Mouse (Mus musculus): ENCODE measurements around the gene Kcnq5. TPM values are rescaled to one million over a fixed set of nuclear protein-coding genes. Genes with fewer than 3 reads are reported as not detected.
A peak's percentile ranks its signal among the peaks of the same experiment; 100 is the strongest.
"Not testable (repeated sequence)": the region's sequence is repeated elsewhere in the genome, so short reads cannot be mapped to it uniquely, and the experiment has no call there.

Kcnq5 gene
- total RNA-seq, 2 experiments from 2014 or later, result 2.9 to 4.5 TPM

GRCm38 (mm10) chr1:21684444-21684843, 277.3 kb downstream of the Kcnq5 start:
- DNase-seq, result no peak
- intact Hi-C loops (cut with DNase I), result no loop called here

GRCm38 (mm10) chr1:21676805-21677204, 284.9 kb downstream of the Kcnq5 start:
- DNase-seq, result no peak
- intact Hi-C loops (cut with DNase I), result no loop called here

GRCm38 (mm10) chr1:21660840-21661239, 300.9 kb downstream of the Kcnq5 start:
- intact Hi-C loops (cut with DNase I), result no loop called here

GRCm38 (mm10) chr1:21650820-21651219, 310.9 kb downstream of the Kcnq5 start:
- intact Hi-C loops (cut with DNase I), result no loop called here
- DNase-seq, result no peak

More at GRCm38 (mm10) chr1:21660840-21661239, 300.9 kb downstream of the Kcnq5 start:
- no peak for DNase-seq

GRCm38 (mm10) chr1:21635406-21635805, 326.3 kb downstream of the Kcnq5 start:
- peak; percentile 17 to 39 for DNase-seq

GRCm38 (mm10) chr1:21634013-21634412, 327.7 kb downstream of the Kcnq5 start:
- intact Hi-C loops (cut with DNase I), result no loop called here
- DNase-seq, result no peak

More at GRCm38 (mm10) chr1:21635406-21635805, 326.3 kb downstream of the Kcnq5 start:
- intact Hi-C loops (cut with DNase I), result no loop called here

GRCm38 (mm10) chr1:21622455-21622854, 339.3 kb downstream of the Kcnq5 start:
- DNase-seq, result no peak
- intact Hi-C loops (cut with DNase I), result no loop called here

- intact Hi-C loops (cut with DNase I), result no loop called here
- no peak for DNase-seq
These were observed 339.7 kb downstream of the Kcnq5 start for GRCm38 (mm10) chr1:21622039-21622438.

GRCm38 (mm10) chr1:21618712-21619111, 343.0 kb downstream of the Kcnq5 start:
- intact Hi-C loops (cut with DNase I), result loop anchor here (10.0 kb wide), 1 partner anchor 346 kb away; the partner anchor contains the start of gene Kcnq5
- no peak for DNase-seq

GRCm38 (mm10) chr1:21616666-21617065, 345.1 kb downstream of the Kcnq5 start:
- intact Hi-C loops (cut with DNase I), result loop anchor here (10.0 kb wide), 1 partner anchor 348 kb away; the partner anchor contains the start of gene Kcnq5
- no peak for DNase-seq

- intact Hi-C loops (cut with DNase I), result loop anchor here (10.0 kb wide), 1 partner anchor 351 kb away; the partner anchor contains the start of gene Kcnq5
- peak; percentile 2 to 22 for DNase-seq
These were observed 347.8 kb downstream of the Kcnq5 start for GRCm38 (mm10) chr1:21613933-21614332.

GRCm38 (mm10) chr1:21604003-21604402, 357.7 kb downstream of the Kcnq5 start:
- intact Hi-C loops (cut with DNase I), result no loop called here
- no peak for DNase-seq

GRCm38 (mm10) chr1:21602567-21602966, 359.2 kb downstream of the Kcnq5 start:
- intact Hi-C loops (cut with DNase I), result no loop called here
- no peak for DNase-seq

GRCm38 (mm10) chr1:21600606-21601005, 361.1 kb downstream of the Kcnq5 start:
- intact Hi-C loops (cut with DNase I), result no loop called here
- DNase-seq, result no peak

- intact Hi-C loops (cut with DNase I), result no loop called here
- DNase-seq, result no peak
These were observed 367.9 kb downstream of the Kcnq5 start for GRCm38 (mm10) chr1:21593872-21594271.

GRCm38 (mm10) chr1:21567397-21567796, 394.3 kb downstream of the Kcnq5 start:
- intact Hi-C loops (cut with DNase I), result not testable (repeated sequence)

GRCm38 (mm10) chr1:21554630-21555029, 407.1 kb downstream of the Kcnq5 start:
- DNase-seq, result no peak

More at GRCm38 (mm10) chr1:21567397-21567796, 394.3 kb downstream of the Kcnq5 start:
- DNase-seq, result not testable (repeated sequence)

GRCm38 (mm10) chr1:21552715-21553114, 409.0 kb downstream of the Kcnq5 start:
- intact Hi-C loops (cut with DNase I), result no loop called here
- no peak for DNase-seq

More at GRCm38 (mm10) chr1:21554630-21555029, 407.1 kb downstream of the Kcnq5 start:
- intact Hi-C loops (cut with DNase I), result no loop called here

- no peak for DNase-seq
- intact Hi-C loops (cut with DNase I), result no loop called here
These were observed 417.8 kb downstream of the Kcnq5 start for GRCm38 (mm10) chr1:21543909-21544308.

- DNase-seq, result no peak
- intact Hi-C loops (cut with DNase I), result no loop called here
These were observed 422.3 kb downstream of the Kcnq5 start for GRCm38 (mm10) chr1:21539486-21539885.

GRCm38 (mm10) chr1:21530823-21531222, 430.9 kb downstream of the Kcnq5 start:
- DNase-seq, result no peak
- intact Hi-C loops (cut with DNase I), result no loop called here

GRCm38 (mm10) chr1:21521995-21522394, 439.7 kb downstream of the Kcnq5 start:
- intact Hi-C loops (cut with DNase I), result no loop called here
- DNase-seq, result no peak

- intact Hi-C loops (cut with DNase I), result no loop called here
- no peak for DNase-seq
These were observed 440.3 kb downstream of the Kcnq5 start for GRCm38 (mm10) chr1:21521475-21521874.
